Mouse (Mus musculus) hindbrain, embryonic 11.5 days (tissue): Measurements from ENCODE around the gene Mark1. TPM values are rescaled to one million over a fixed set of nuclear protein-coding genes. Genes with fewer than 3 reads are reported as not detected.

Experiments used
- ATAC-seq: fragments of 200-750 bp; cut with Nextera tagmentation; 2 replicates; pipeline ENCODE4 v1.8.0; 2017; ENCODE audit warnings: mild to moderate bottlenecking, moderate TSS enrichment, moderate library complexity; ENCODE audit not compliant: low FRiP score
- DNase-seq: peaks from one replicate; pipeline ENCODE4 v3.0.0-alpha.2; 2015; ENCODE audit warnings: low spot score
- H3K27ac ChIP-seq: fragments of 300-500 bp; sonication (generic); 2 replicates; pipeline ENCODE4 v1.5.1; 2014; ENCODE audit warnings: mild to moderate bottlenecking, low read depth, low read length
- H3K27me3 ChIP-seq: fragments of 300-500 bp; sonication (generic); 2 replicates; pipeline ENCODE4 v1.6.1; 2014; ENCODE audit warnings: mild to moderate bottlenecking, low read length, moderate library complexity, mixed read lengths; ENCODE audit not compliant: control insufficient read depth, insufficient read depth
- H3K36me3 ChIP-seq: fragments of 300-500 bp; sonication (generic); 2 replicates; pipeline ENCODE4 v1.6.1; 2014; ENCODE audit warnings: mild to moderate bottlenecking, low read length, moderate library complexity, mixed read lengths; ENCODE audit not compliant: control insufficient read depth, insufficient read depth
- H3K4me1 ChIP-seq: fragments of 300-500 bp; sonication (generic); replicated peaks from 2 replicates; pipeline ENCODE4 v1.6.1; 2014; ENCODE audit warnings: low read length, mixed read lengths; ENCODE audit not compliant: control insufficient read depth, insufficient read depth
- H3K4me2 ChIP-seq: fragments of 300-500 bp; sonication (generic); replicated peaks from 2 replicates; pipeline ENCODE4 v1.6.1; 2014; ENCODE audit warnings: mild to moderate bottlenecking, low read depth, low read length
- H3K4me3 ChIP-seq: fragments of 300-500 bp; sonication (generic); 2 replicates; pipeline ENCODE4 v1.5.1; 2014; ENCODE audit warnings: low read depth, low read length
- H3K9ac ChIP-seq: fragments of 300-500 bp; sonication (generic); 2 replicates; pipeline ENCODE4 v1.6.1; 2014; ENCODE audit warnings: low read depth, low read length
- H3K9me3 ChIP-seq: fragments of 300-500 bp; sonication (generic); 2 replicates; pipeline ENCODE4 v1.6.1; 2016; ENCODE audit warnings: low read length; ENCODE audit not compliant: control insufficient read depth
- WGBS: fragments of 180-500 bp; shearing (Covaris S2); extraction: QIAGEN DNeasy Blood & Tissue Kit; methylation state at CpG from one replicate; pipeline ENCODE4 v1.1.7; 2014; 5-methylcytosine and 5-hydroxymethylcytosine counted together
- polyA plus RNA-seq: library from polyadenylated mRNA; unstranded; fragments of >200 nt; fragmentation: Nextera tagmentation; extraction: Ambion mirVana; gene quantifications from 2 replicates; pipeline ENCODE4 v1.2.1, GENCODE M21; 2014

The Mark1 gene
- polyA plus RNA-seq = 5.9 and 6.7 TPM in 2 replicates

DNA sequence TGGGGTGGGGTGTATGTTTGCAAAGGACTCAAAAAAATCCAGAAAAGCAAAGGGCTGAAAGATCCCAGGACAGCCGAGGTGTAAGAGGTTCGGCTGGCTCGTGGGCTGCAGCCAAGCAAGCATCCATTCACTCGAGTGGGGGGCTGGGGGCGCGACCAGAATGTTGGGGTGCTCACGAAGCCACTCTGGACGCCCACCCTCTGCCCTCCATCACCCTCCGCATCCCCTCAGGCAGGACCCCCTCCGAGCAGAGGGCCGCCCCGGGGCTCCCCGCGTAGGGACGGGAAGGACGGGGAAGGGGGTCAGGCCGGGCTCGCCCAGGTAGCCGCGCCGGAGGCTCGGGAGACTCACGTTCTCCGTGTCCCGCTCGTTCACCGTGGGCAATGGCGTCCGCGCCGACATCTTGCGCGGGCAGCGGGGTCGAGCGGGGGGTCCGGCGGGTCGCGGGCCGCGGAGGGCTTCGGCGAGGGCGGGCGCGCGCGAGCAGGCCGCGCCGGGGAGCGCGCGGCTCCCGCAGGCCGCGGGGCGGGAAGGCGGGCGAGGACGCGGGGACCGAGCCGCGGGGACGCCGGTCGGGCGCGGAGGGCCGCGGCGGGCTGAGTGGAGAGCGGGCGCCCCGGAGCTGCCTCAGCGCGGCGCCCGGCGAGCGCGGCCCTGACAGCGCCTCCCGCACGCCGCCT, at the start of gene Mark1:
Gene Mark1 (minus strand): TSS at position 500 of the 680 bp plus-strand sequence.
- Histone ChIP-seq H3K36me3 (no peaks in the 10 kb centered on the region), H3K9me3 (no peaks in the 10 kb centered on the region), H3K27me3 (no peaks in the 10 kb centered on the region), H3K4me1 (peaks cover 6% of the 10 kb centered on the region; the same call in 1 of the 2 replicates), H3K27ac (peak within 1 kb of the TSS; percentile 76), H3K4me2 (peak within 1 kb of the TSS; percentile 72), H3K9ac (peak within 1 kb of the TSS; percentile 95), H3K4me3 (peak within 1 kb of the TSS; percentile 86)
- peak; percentile 63 for DNase-seq
- 1% methylated on average over 53 of the region's 88 CpGs for WGBS
- peak; percentile 60; the same call in 1 of the 2 replicates for ATAC-seq

DNA sequence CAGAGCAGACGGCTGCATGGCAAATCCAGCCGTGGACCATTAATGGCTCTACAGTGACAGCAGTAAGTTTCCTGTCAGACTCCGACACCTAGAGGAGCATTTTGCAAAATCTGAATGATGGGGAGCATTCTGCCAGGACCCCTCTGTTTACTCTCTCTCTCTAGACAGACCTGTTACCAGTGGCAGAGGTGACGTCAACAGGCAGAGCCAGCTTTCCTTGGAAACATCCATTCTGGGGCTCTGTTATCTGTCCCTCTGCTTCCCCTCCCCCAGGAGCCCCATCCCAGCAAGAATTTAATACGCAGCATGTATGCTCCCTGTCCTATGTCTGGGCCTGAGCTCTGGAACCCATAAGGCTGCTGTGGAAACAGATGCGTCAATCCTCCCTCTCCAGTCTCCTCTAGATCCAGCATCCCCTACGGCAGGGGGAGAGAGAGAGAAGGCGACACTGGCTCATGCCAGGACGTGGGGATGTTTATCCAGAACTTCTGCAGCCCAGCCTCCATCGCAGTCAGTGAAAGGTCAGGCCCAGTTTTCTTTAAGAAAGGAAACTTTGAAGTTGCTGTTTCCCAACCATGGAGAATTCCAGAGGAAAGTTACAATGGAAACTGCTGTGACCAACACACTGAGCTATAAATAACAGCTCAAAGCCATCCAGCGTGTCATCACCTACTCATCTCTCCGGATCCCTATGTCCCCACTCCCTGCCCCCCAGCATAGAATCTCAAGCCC, 48.3 kb upstream of the Mark1 start:
- no peak overlapping the region for H3K4me3 ChIP-seq
- H3K36me3 ChIP-seq = no peaks in the 10 kb centered on the region
- no peak overlapping the region for H3K4me2 ChIP-seq
- ATAC-seq (no peak), DNase-seq (no peak)
- no peaks in the 10 kb centered on the region for H3K4me1 ChIP-seq
- H3K9me3 ChIP-seq = no peaks in the 10 kb centered on the region
- no peaks in the 10 kb centered on the region for H3K27me3 ChIP-seq
- 73% methylated on average over 12 of the region's 12 CpGs for WGBS
- H3K9ac ChIP-seq = no peak overlapping the region
- H3K27ac ChIP-seq = no peak overlapping the region

DNA sequence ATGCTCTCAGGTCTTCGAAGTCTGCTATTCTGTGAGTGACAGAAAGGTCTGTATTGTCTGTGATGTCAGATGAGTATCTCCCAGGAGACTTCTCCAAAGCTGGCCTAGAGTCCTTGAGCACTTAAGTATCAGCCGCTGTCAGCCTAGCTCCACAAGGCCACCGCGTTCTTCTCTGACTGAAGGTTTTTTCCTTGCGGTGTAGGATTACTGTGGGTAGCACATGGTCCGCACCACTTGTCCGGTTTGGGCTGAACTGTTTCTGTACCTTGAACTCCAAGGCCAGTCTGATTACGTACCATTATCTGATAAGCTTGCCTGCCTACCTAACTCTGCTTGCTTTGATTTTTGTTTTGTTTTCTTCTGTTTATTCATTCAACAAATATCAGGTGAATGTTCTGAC, 47.1 kb upstream of the Mark1 start:
- no peaks in the 10 kb centered on the region for H3K9me3 ChIP-seq
- no peak overlapping the region for H3K4me3 ChIP-seq
- no peak for DNase-seq
- no peaks in the 10 kb centered on the region for H3K27me3 ChIP-seq
- 90% methylated on average over 8 of the region's 8 CpGs for WGBS
- H3K36me3 ChIP-seq = no peaks in the 10 kb centered on the region
- H3K27ac ChIP-seq = no peak overlapping the region
- ATAC-seq = no peak
- no peak overlapping the region for H3K9ac ChIP-seq
- H3K4me1 ChIP-seq = no peaks in the 10 kb centered on the region
- H3K4me2 ChIP-seq = no peak overlapping the region

- ATAC-seq (no peak), DNase-seq (no peak)
- no peaks in the 10 kb centered on the region for H3K4me1 ChIP-seq
- no peak overlapping the region for H3K9ac ChIP-seq
- H3K9me3 ChIP-seq = no peaks in the 10 kb centered on the region
- H3K36me3 ChIP-seq = no peaks in the 10 kb centered on the region
- H3K27me3 ChIP-seq = no peaks in the 10 kb centered on the region
- H3K4me2 ChIP-seq = no peak overlapping the region
- no peak overlapping the region for H3K27ac ChIP-seq
- 72% methylated on average over 7 of the region's 7 CpGs for WGBS
- no peak overlapping the region for H3K4me3 ChIP-seq
Observed at GRCm38 (mm10) chr1:185038183-185038686, 38.9 kb upstream of the Mark1 start.

GRCm38 (mm10) chr1:185030565-185030964, 31.2 kb upstream of the Mark1 start:
- Histone ChIP-seq H3K9me3 (no peaks in the 10 kb centered on the region), H3K9ac (no peak overlapping the region), H3K27ac (no peak overlapping the region), H3K4me1 (no peaks in the 10 kb centered on the region; the same call in 1 of the 2 replicates), H3K4me3 (no peak overlapping the region), H3K4me2 (no peak overlapping the region), H3K36me3 (no peaks in the 10 kb centered on the region), H3K27me3 (no peaks in the 10 kb centered on the region)
- DNase-seq (no peak), ATAC-seq (no peak)
- 83% methylated on average over 10 of the region's 10 CpGs for WGBS

DNA sequence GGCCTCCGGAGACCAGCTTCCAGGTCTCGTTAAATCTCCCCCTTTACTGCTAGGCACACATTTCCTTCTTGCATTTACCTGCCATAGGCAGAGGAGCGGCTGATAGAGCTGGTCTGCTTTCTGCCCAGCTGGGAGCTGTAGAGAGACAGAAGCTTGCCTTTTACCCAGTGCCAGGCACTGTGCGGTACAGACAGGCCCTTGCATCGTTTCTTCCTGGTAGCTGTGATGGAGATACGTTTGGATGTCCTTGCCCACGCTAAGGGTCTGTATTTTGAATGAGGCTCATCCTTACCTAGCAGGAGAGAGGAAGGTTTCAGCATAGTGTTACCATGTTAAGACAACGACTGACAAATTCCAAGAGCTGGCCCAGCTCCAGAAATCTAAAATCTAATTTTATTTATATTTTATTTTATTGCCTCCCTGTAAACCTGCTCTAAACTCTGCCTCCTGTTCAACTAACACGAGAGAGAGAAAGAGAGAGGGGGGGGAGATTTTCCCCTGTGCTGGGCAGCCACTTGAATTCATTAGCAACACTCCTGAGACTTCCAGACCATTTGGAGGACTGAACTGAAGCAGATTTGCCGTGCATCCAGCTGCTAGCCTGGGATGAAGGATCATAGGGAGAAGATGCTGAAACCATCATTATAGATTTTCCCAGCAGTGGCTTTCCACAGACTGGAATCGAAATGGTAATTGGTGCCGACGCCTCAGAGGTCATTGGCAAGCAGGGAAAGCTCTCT, 21.2 kb upstream of the Mark1 start:
- Histone ChIP-seq H3K9me3 (no peaks in the 10 kb centered on the region), H3K4me3 (no peak overlapping the region), H3K9ac (no peak overlapping the region), H3K4me2 (no peak overlapping the region), H3K4me1 (no peaks in the 10 kb centered on the region), H3K36me3 (no peaks in the 10 kb centered on the region), H3K27ac (no peak overlapping the region), H3K27me3 (no peaks in the 10 kb centered on the region)
- WGBS = 78% methylated on average over 13 of the region's 13 CpGs
- no peak for ATAC-seq
- no peak for DNase-seq

DNA sequence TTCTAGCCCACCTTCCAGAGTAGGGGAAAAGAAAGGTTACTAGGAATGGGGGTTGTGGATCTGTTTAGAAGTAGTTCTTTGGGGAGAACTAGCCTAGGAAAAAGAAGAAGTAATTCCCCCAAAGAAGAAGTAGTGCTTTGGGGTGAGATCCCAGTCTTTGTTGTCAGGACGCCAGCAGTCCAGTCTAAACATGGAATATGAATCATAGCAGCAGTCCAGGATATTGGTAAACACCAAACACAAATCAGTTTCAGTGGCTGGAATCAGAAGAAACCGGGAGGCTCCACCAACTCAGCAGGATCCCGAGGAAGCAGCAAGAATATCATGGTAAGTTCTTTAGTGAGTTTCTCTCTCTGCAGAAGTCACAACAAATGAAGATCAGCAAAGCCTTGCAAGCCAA, 13.2 kb upstream of the Mark1 start:
- Histone ChIP-seq H3K36me3 (no peaks in the 10 kb centered on the region), H3K4me1 (no peaks in the 10 kb centered on the region), H3K27me3 (no peaks in the 10 kb centered on the region), H3K9me3 (no peaks in the 10 kb centered on the region), H3K9ac (no peak overlapping the region), H3K27ac (no peak overlapping the region), H3K4me2 (no peak overlapping the region), H3K4me3 (no peak overlapping the region)
- no peak for ATAC-seq
- no peak for DNase-seq
- WGBS = 87% methylated on average over 3 of the region's 3 CpGs

DNA sequence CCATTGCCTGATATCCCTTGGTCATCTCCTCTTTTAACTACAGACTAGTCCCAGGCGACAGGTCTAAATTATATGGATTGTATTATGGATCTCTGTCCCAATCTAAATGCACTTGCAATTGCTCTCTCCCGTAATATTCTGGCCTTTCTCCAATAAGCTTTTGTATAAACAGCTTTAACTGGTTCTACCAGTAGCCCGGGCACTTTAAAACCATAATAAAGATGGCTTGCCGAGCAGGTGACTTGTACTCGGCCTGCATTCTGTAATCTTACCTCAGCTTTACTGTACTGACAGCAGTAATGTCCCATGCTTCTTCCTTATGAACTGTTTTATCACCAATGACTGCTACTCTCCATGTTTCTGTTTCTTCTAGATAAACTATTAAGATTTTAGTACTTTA, 7.7 kb upstream of the Mark1 start:
- no peak overlapping the region for H3K4me2 ChIP-seq
- ATAC-seq (no peak), DNase-seq (no peak)
- H3K9ac ChIP-seq = no peak overlapping the region
- WGBS = 89% methylated on average over 5 of the region's 5 CpGs
- H3K9me3 ChIP-seq = no peaks in the 10 kb centered on the region
- H3K36me3 ChIP-seq = no peaks in the 10 kb centered on the region
- H3K27me3 ChIP-seq = no peaks in the 10 kb centered on the region
- H3K4me3 ChIP-seq = no peak overlapping the region
- H3K4me1 ChIP-seq = no peaks in the 10 kb centered on the region
- no peak overlapping the region for H3K27ac ChIP-seq
